Mouse (Mus musculus) CH12.LX (cell line): ENCODE measurements around the gene Phf21a. TPM values are rescaled to one million over a fixed set of nuclear protein-coding genes. Genes with fewer than 3 reads are reported as not detected.

Source experiments
- DNase-seq: peaks from one replicate; pipeline ENCODE4 v3.0.0-alpha.2; 2013; ENCODE audit errors: extremely low read depth
- H3K27ac ChIP-seq: 2 replicates; pipeline ENCODE4 v1.5.1; 2012; ENCODE audit warnings: low read depth, mild to moderate bottlenecking, control low read depth, moderate library complexity; ENCODE audit not compliant: insufficient read depth
- H3K27me3 ChIP-seq: replicated peaks from 2 replicates; pipeline ENCODE3; 2012; ENCODE audit warnings: inconsistent platforms
- H3K36me3 ChIP-seq, 2 experiments: replicated peaks in 1 of 2; 2 replicates each; pipeline versions ENCODE3 to v1.6.1; 2012; ENCODE audit warnings: inconsistent platforms in 1 of 2, low read length in 1 of 2, mild to moderate bottlenecking in 1 of 2, mixed read lengths in 1 of 2, moderate library complexity in 1 of 2; ENCODE audit not compliant: control insufficient read depth in 1 of 2, insufficient read depth in 1 of 2
- H3K4me1 ChIP-seq, 2 experiments: 2 replicates each; pipeline ENCODE4 v1.6.1; 2012; ENCODE audit warnings: inconsistent platforms in 1 of 2, moderate library complexity in 1 of 2; ENCODE audit not compliant: insufficient read depth in 2 of 2, control insufficient read depth in 1 of 2
- H3K4me2 ChIP-seq: 2 replicates; pipeline ENCODE4 v1.6.1; 2012; ENCODE audit warnings: low read depth, mild to moderate bottlenecking, control low read depth; ENCODE audit not compliant: poor library complexity, insufficient read depth, severe bottlenecking
- H3K4me3 ChIP-seq, 3 experiments: fragments of 150-350 bp in 1 of 3; sonication (generic) in 1 of 3; replicated peaks in 1 of 3; 2 replicates each; pipeline versions ENCODE3 to v1.5.1; 2011 to 2012; ENCODE audit warnings: low read depth in 2 of 3, low read length in 2 of 3, mild to moderate bottlenecking in 2 of 3, moderate library complexity in 2 of 3, control low read depth in 1 of 3, improper control_type of control experiment in 1 of 3, inconsistent platforms in 1 of 3, mixed read lengths in 1 of 3; ENCODE audit not compliant: poor library complexity in 1 of 3
- H3K79me2 ChIP-seq: replicated peaks from 2 replicates; pipeline ENCODE4 v1.6.1; 2012; ENCODE audit warnings: mild to moderate bottlenecking, moderate library complexity; ENCODE audit not compliant: control insufficient read depth, poor library complexity, insufficient read depth, severe bottlenecking; ENCODE audit errors: extremely low read depth
- H3K9ac ChIP-seq: 2 replicates; pipeline ENCODE4 v1.6.1; 2012; ENCODE audit warnings: low read depth, mild to moderate bottlenecking, control low read depth, moderate library complexity; ENCODE audit not compliant: insufficient read depth
- H3K9me3 ChIP-seq: replicated peaks from 2 replicates; pipeline ENCODE3; 2012; ENCODE audit warnings: low read length, inconsistent platforms, mixed read lengths
- BHLHE40 ChIP-seq: IDR thresholded peaks from 2 replicates; pipeline ENCODE4 v1.6.1; 2011; ENCODE audit warnings: mild to moderate bottlenecking, low read depth, low read length, improper control_type of control experiment
- CHD1 ChIP-seq: IDR thresholded peaks from 2 replicates; pipeline ENCODE4 v1.6.1; 2012; ENCODE audit warnings: low read depth, low read length, improper control_type of control experiment, inconsistent platforms
- E2F4 ChIP-seq: IDR thresholded peaks from 2 replicates; pipeline ENCODE4 v1.6.1; 2011; ENCODE audit warnings: low read depth, low read length, improper control_type of control experiment; ENCODE audit not compliant: insufficient replicate concordance
- ELF1 ChIP-seq: IDR thresholded peaks from 2 replicates; pipeline ENCODE4 v1.6.1; 2014; ENCODE audit warnings: low read depth, mild to moderate bottlenecking, inconsistent platforms, low read length, improper control_type of control experiment
- EP300 ChIP-seq: IDR thresholded peaks from 2 replicates; pipeline ENCODE4 v1.6.1; 2011; ENCODE audit warnings: low read length, improper control_type of control experiment
- ETS1 ChIP-seq: conservative IDR thresholded peaks from 2 replicates; pipeline ENCODE4 v1.6.1; 2012; ENCODE audit warnings: low read depth, mild to moderate bottlenecking, inconsistent platforms, low read length, improper control_type of control experiment, moderate library complexity
- GABPA ChIP-seq: IDR thresholded peaks from 2 replicates; pipeline ENCODE4 v1.6.1; 2012; ENCODE audit warnings: low read depth, low read length, improper control_type of control experiment, inconsistent platforms; ENCODE audit not compliant: insufficient replicate concordance
- HCFC1 ChIP-seq: IDR thresholded peaks from 2 replicates; pipeline ENCODE4 v1.6.1; 2012; ENCODE audit warnings: low read depth, mild to moderate bottlenecking, inconsistent platforms, low read length, improper control_type of control experiment
- IRF4 ChIP-seq: IDR thresholded peaks from 2 replicates; pipeline ENCODE4 v1.6.1; 2014; ENCODE audit warnings: low read depth, mild to moderate bottlenecking, inconsistent platforms, low read length, improper control_type of control experiment
- JUN ChIP-seq: IDR thresholded peaks from 2 replicates; pipeline ENCODE4 v1.6.1; 2011; ENCODE audit warnings: low read depth, mild to moderate bottlenecking, low read length, improper control_type of control experiment, moderate library complexity; ENCODE audit not compliant: insufficient read depth
- KAT2A ChIP-seq: IDR thresholded peaks from 2 replicates; pipeline ENCODE4 v1.6.1; 2012; ENCODE audit warnings: low read length, improper control_type of control experiment, inconsistent platforms; ENCODE audit not compliant: insufficient replicate concordance
- MAFK ChIP-seq: IDR thresholded peaks from 2 replicates; pipeline ENCODE4 v1.6.1; 2011; ENCODE audit warnings: low read length, improper control_type of control experiment; ENCODE audit not compliant: insufficient replicate concordance
- MAX ChIP-seq: IDR thresholded peaks from 2 replicates; pipeline ENCODE4 v1.6.1; 2011; ENCODE audit warnings: low read length, improper control_type of control experiment
- MAZ ChIP-seq: IDR thresholded peaks from 2 replicates; pipeline ENCODE4 v1.6.1; 2012; ENCODE audit warnings: low read depth, mild to moderate bottlenecking, inconsistent platforms, low read length, improper control_type of control experiment, moderate library complexity
- MXI1 ChIP-seq: IDR thresholded peaks from 2 replicates; pipeline ENCODE4 v1.6.1; 2011; ENCODE audit warnings: mild to moderate bottlenecking, low read depth, low read length, improper control_type of control experiment
- MYC ChIP-seq: IDR thresholded peaks from 2 replicates; pipeline ENCODE4 v1.6.1; 2011; ENCODE audit warnings: low read depth, mild to moderate bottlenecking, improper control_type of control experiment, low read length
- NELFE ChIP-seq: IDR thresholded peaks from 2 replicates; pipeline ENCODE4 v1.6.1; 2011; ENCODE audit warnings: low read depth, low read length, improper control_type of control experiment
- NRF1 ChIP-seq: IDR thresholded peaks from 2 replicates; pipeline ENCODE4 v1.6.1; 2014; ENCODE audit warnings: low read depth, mild to moderate bottlenecking, inconsistent platforms, low read length, improper control_type of control experiment, moderate library complexity
- PAX5 ChIP-seq: IDR thresholded peaks from 2 replicates; pipeline ENCODE4 v1.6.1; 2012; ENCODE audit warnings: low read length, inconsistent platforms, mixed read lengths
- POLR2A ChIP-seq: IDR thresholded peaks from 2 replicates; pipeline ENCODE4 v1.6.1; 2011; ENCODE audit warnings: low read depth, mild to moderate bottlenecking, improper control_type of control experiment, low read length
- POLR2AphosphoS2 ChIP-seq: IDR thresholded peaks from 2 replicates; pipeline ENCODE4 v1.6.1; 2011; ENCODE audit warnings: low read depth, low read length, improper control_type of control experiment
- RAD21 ChIP-seq: IDR thresholded peaks from 2 replicates; pipeline ENCODE4 v1.6.1; 2011; ENCODE audit warnings: low read depth, mild to moderate bottlenecking, low read length, improper control_type of control experiment, moderate library complexity
- SIN3A ChIP-seq: IDR thresholded peaks from 2 replicates; pipeline ENCODE4 v1.6.1; 2012; ENCODE audit warnings: low read length, improper control_type of control experiment, inconsistent platforms
- SMC3 ChIP-seq: IDR thresholded peaks from 2 replicates; pipeline ENCODE4 v1.6.1; 2011; ENCODE audit warnings: low read depth, low read length, improper control_type of control experiment
- TBP ChIP-seq: conservative IDR thresholded peaks from 2 replicates; pipeline ENCODE4 v1.6.1; 2011; ENCODE audit warnings: low read depth, low read length, improper control_type of control experiment
- TCF12 ChIP-seq: IDR thresholded peaks from 2 replicates; pipeline ENCODE4 v1.6.1; 2014; ENCODE audit warnings: low read depth, mild to moderate bottlenecking, inconsistent platforms, low read length, improper control_type of control experiment
- UBTF ChIP-seq: IDR thresholded peaks from 2 replicates; pipeline ENCODE4 v1.6.1; 2012; ENCODE audit warnings: low read depth, mild to moderate bottlenecking, inconsistent platforms, low read length, improper control_type of control experiment, moderate library complexity
- USF1 ChIP-seq: IDR thresholded peaks from 2 replicates; pipeline ENCODE4 v1.6.1; 2014; ENCODE audit warnings: low read depth, mild to moderate bottlenecking, inconsistent platforms, low read length, improper control_type of control experiment
- USF2 ChIP-seq: conservative IDR thresholded peaks from 2 replicates; pipeline ENCODE4 v1.6.1; 2011; ENCODE audit warnings: low read depth, low read length, improper control_type of control experiment
- ZC3H11A ChIP-seq: IDR thresholded peaks from 2 replicates; pipeline ENCODE4 v1.6.1; 2012; ENCODE audit warnings: low read depth, mild to moderate bottlenecking, inconsistent platforms, low read length, improper control_type of control experiment
- ZKSCAN1 ChIP-seq: IDR thresholded peaks from 2 replicates; pipeline ENCODE4 v1.6.1; 2012; ENCODE audit warnings: low read depth, inconsistent platforms, low read length, improper control_type of control experiment, borderline replicate concordance
- ZMIZ1 ChIP-seq: IDR thresholded peaks from 2 replicates; pipeline ENCODE4 v1.6.1; 2012; ENCODE audit warnings: low read depth, mild to moderate bottlenecking, inconsistent platforms, low read length, improper control_type of control experiment
- ZNF384 ChIP-seq: IDR thresholded peaks from 2 replicates; pipeline ENCODE4 v1.6.1; 2012; ENCODE audit warnings: low read depth, low read length, improper control_type of control experiment, inconsistent platforms
- dilution Hi-C: fragments of 300-500 bp; cut with MboI; formaldehyde crosslinking; loops from 2 replicates; pipeline ENCODE4 v1.14.3; 2020; ENCODE audit warnings: low sequenced_read_pairs; ENCODE audit not compliant: extremely low pct_unique_long_range_greater_than_20kb, extremely low pct_ligation_motif_present
- in situ Hi-C: fragments of 300-500 bp; cut with MboI; formaldehyde crosslinking; loops from 3 replicates; pipeline ENCODE4 v1.14.3; 2019; ENCODE audit warnings: low sequenced_read_pairs, low pct_ligation_motif_present, low pct_unique_long_range_greater_than_20kb, mixed read lengths
- polyA plus RNA-seq: library from polyadenylated mRNA; unstranded; fragments of >175 nt; gene quantifications from 2 replicates; pipeline ENCODE4 v1.2.1, GENCODE M21; 2012; ENCODE audit warnings: low read depth; ENCODE audit not compliant: insufficient read length
- total RNA-seq, 2 experiments: library from RNA; depleted of rRNA; stranded (reverse); fragments of 300-350 nt in 1 of 2; fragments of >200 nt in 1 of 2; gene quantifications; 2 replicates each; pipeline ENCODE4 v1.2.3; 2012 to 2014

Phf21a gene
- total and polyA plus RNA-seq, 3 experiments = 10.2 to 24.5 (median 12.0) TPM

- dilution Hi-C loops = no loop called here
- no peak for DNase-seq
- in situ Hi-C loops = no loop called here
These were observed 198.6 kb downstream of the Phf21a start for GRCm38 (mm10) chr2:92291526-92291925.

GRCm38 (mm10) chr2:92296402-92296801 is 203.5 kb downstream of the Phf21a start:
- peak; percentile 92 for DNase-seq
- in situ Hi-C loops = no loop called here
- H3K27ac ChIP-seq = no peak overlapping the region
- peaks cover 4 to 13% of the 10 kb centered on the region in 2 experiments for H3K36me3 ChIP-seq
- no peak overlapping the region for H3K9ac ChIP-seq
- no peaks in the 10 kb centered on the region for H3K9me3 ChIP-seq
- H3K79me2 ChIP-seq = no peaks in the 10 kb centered on the region; the same call in 1 of the 2 replicates
- H3K4me1 ChIP-seq = peaks cover 0 to 15% of the 10 kb centered on the region in 2 experiments; a peak in 2 of 4 replicates
- H3K4me2 ChIP-seq = no peak overlapping the region
- dilution Hi-C loops = no loop called here
- no peaks in the 10 kb centered on the region for H3K27me3 ChIP-seq
- no peak overlapping the region for H3K4me3 ChIP-seq
- peak; percentile 54 for TF ChIP-seq HCFC1
- no peak for TF ChIP-seq USF2
- no peak for TF ChIP-seq MYC
- no peak for TF ChIP-seq E2F4
- TF ChIP-seq PAX5 = no peak
- peak; percentile 82 for TF ChIP-seq ELF1
- TF ChIP-seq ZMIZ1 = no peak
- TF ChIP-seq TBP = no peak
- TF ChIP-seq NRF1 = no peak
- TF ChIP-seq EP300 = 0 out of 2 replicates have a peak, but pooled peaks have one; percentile 21
- 0 out of 2 replicates have a peak, but pooled peaks have one; percentile 40 for TF ChIP-seq IRF4
- no peak for TF ChIP-seq KAT2A
- TF ChIP-seq ZKSCAN1 = no peak
- TF ChIP-seq JUN = no peak
- no peak for TF ChIP-seq ZNF384
- no peak for TF ChIP-seq CHD1
- TF ChIP-seq POLR2A = no peak
- TF ChIP-seq MAFK = no peak
- no peak for TF ChIP-seq POLR2AphosphoS2
- no peak for TF ChIP-seq MXI1
- TF ChIP-seq UBTF = no peak
- no peak for TF ChIP-seq SIN3A
- 0 out of 2 replicates have a peak, but pooled peaks have one; percentile 20 for TF ChIP-seq MAX
- 0 out of 2 replicates have a peak, but pooled peaks have one; percentile 16 for TF ChIP-seq ZC3H11A
- TF ChIP-seq RAD21 = peak; percentile 81
- TF ChIP-seq TCF12 = no peak
- peak; percentile 79 for TF ChIP-seq SMC3
- TF ChIP-seq ETS1 = no peak; the same call in 1 of the 2 replicates
- no peak for TF ChIP-seq BHLHE40
- TF ChIP-seq USF1 = no peak
- TF ChIP-seq NELFE = peak; percentile 44; the same call in 1 of the 2 replicates
- TF ChIP-seq GABPA = no peak

More at GRCm38 (mm10) chr2:92291526-92291925, 198.6 kb downstream of the Phf21a start:
- no peak overlapping the region for H3K4me2 ChIP-seq
- H3K4me1 ChIP-seq = peaks cover 0 to 10% of the 10 kb centered on the region in 2 experiments; a peak in 2 of 4 replicates
- peaks cover 4 to 17% of the 10 kb centered on the region in 2 experiments for H3K36me3 ChIP-seq
- no peak for TF ChIP-seq CHD1
- TF ChIP-seq USF2 = no peak
- TF ChIP-seq PAX5 = no peak
- no peak for TF ChIP-seq MAZ
- no peaks in the 10 kb centered on the region for H3K9me3 ChIP-seq
- no peak overlapping the region for H3K27ac ChIP-seq
- no peaks in the 10 kb centered on the region; the same call in 1 of the 2 replicates for H3K79me2 ChIP-seq
- H3K9ac ChIP-seq = no peak overlapping the region
- no peaks in the 10 kb centered on the region for H3K27me3 ChIP-seq
- H3K4me3 ChIP-seq = no peak overlapping the region
